Mouse (Mus musculus) erythroblast, embryonic 14.5 days (primary cell): Measurements from ENCODE around the gene Sox2. TPM values are rescaled to one million over a fixed set of nuclear protein-coding genes. Genes with fewer than 3 reads are reported as not detected.

Experiments
- H3K27me3 ChIP-seq: 2 replicates; pipeline ENCODE4 v1.6.1; 2012; ENCODE audit warnings: inconsistent platforms; ENCODE audit not compliant: control insufficient read depth
- H3K36me3 ChIP-seq: 2 replicates; pipeline ENCODE4 v1.6.1; 2012; ENCODE audit warnings: mild to moderate bottlenecking, inconsistent platforms; ENCODE audit not compliant: control insufficient read depth
- H3K4me1 ChIP-seq: 2 replicates; pipeline ENCODE4 v1.6.1; 2012; ENCODE audit warnings: inconsistent platforms; ENCODE audit not compliant: control insufficient read depth
- H3K4me3 ChIP-seq: replicated peaks from 2 replicates; pipeline ENCODE3; 2012; ENCODE audit warnings: moderate library complexity, mild to moderate bottlenecking, inconsistent platforms
- H3K9me3 ChIP-seq: 2 replicates; pipeline ENCODE4 v1.6.1; 2012; ENCODE audit warnings: low read length, inconsistent platforms, mixed read lengths; ENCODE audit not compliant: control insufficient read depth
- GATA1 ChIP-seq: IDR thresholded peaks from 2 replicates; pipeline ENCODE4 v1.6.1; 2012; ENCODE audit warnings: low read length, inconsistent platforms, mixed read lengths
- TAL1 ChIP-seq: IDR thresholded peaks from 3 replicates; pipeline ENCODE4 v1.6.1; 2012; ENCODE audit warnings: low read length, inconsistent platforms, mixed read lengths
- polyA plus RNA-seq: library from polyadenylated mRNA; stranded (reverse); fragments of >175 nt; gene quantifications from 2 replicates; pipeline ENCODE4 v1.2.3, GENCODE M21; 2012

Gene Sox2
- polyA plus RNA-seq, 1 experiment: not detected

- no peaks in the 10 kb centered on the region for H3K4me1 ChIP-seq
- H3K36me3 ChIP-seq: no peaks in the 10 kb centered on the region
- peaks cover 99% of the 10 kb centered on the region for H3K27me3 ChIP-seq
- peaks cover 5% of the 10 kb centered on the region; the same call in 1 of the 2 replicates for H3K9me3 ChIP-seq
- no peak overlapping the region for H3K4me3 ChIP-seq
- TF ChIP-seq TAL1: no peak
Observed at GRCm38 (mm10) chr3:34650621-34651361, 586 bp downstream of the Sox2 start.

GRCm38 (mm10) chr3:34651486-34652170, 1.4 kb downstream of the Sox2 start:
- H3K4me3 ChIP-seq: no peak overlapping the region

GRCm38 (mm10) chr3:34652616-34653015, 2.4 kb downstream of the Sox2 start:
- TF ChIP-seq GATA1 (no peak), TAL1 (no peak)
- H3K4me1 ChIP-seq: no peaks in the 10 kb centered on the region
- H3K36me3 ChIP-seq: no peaks in the 10 kb centered on the region
- H3K27me3 ChIP-seq: peaks cover 100% of the 10 kb centered on the region
- no peak overlapping the region for H3K4me3 ChIP-seq
- peaks cover 5% of the 10 kb centered on the region; the same call in 1 of the 2 replicates for H3K9me3 ChIP-seq

More at GRCm38 (mm10) chr3:34651486-34652170, 1.4 kb downstream of the Sox2 start:
- Histone ChIP-seq H3K27me3 (peaks cover 100% of the 10 kb centered on the region), H3K9me3 (peaks cover 5% of the 10 kb centered on the region; the same call in 1 of the 2 replicates), H3K4me1 (no peaks in the 10 kb centered on the region), H3K36me3 (no peaks in the 10 kb centered on the region)
- TF ChIP-seq TAL1 (no peak), GATA1 (no peak)

- TF ChIP-seq TAL1 (no peak), GATA1 (no peak)
- peaks cover 5% of the 10 kb centered on the region; the same call in 1 of the 2 replicates for H3K9me3 ChIP-seq
- H3K4me1 ChIP-seq: no peaks in the 10 kb centered on the region
- peaks cover 100% of the 10 kb centered on the region for H3K27me3 ChIP-seq
- no peaks in the 10 kb centered on the region for H3K36me3 ChIP-seq
- H3K4me3 ChIP-seq: no peak overlapping the region
Observed at GRCm38 (mm10) chr3:34653235-34653976, 3.2 kb downstream of the Sox2 start.

GRCm38 (mm10) chr3:34653977-34654500, 3.8 kb downstream of the Sox2 start:
- Histone ChIP-seq H3K27me3 (peaks cover 100% of the 10 kb centered on the region), H3K4me3 (no peak overlapping the region), H3K9me3 (peaks cover 5% of the 10 kb centered on the region; the same call in 1 of the 2 replicates), H3K4me1 (no peaks in the 10 kb centered on the region), H3K36me3 (no peaks in the 10 kb centered on the region)
- TF ChIP-seq TAL1 (no peak), GATA1 (no peak)

- no peak for TF ChIP-seq TAL1
- no peak for TF ChIP-seq GATA1
- peaks cover 98% of the 10 kb centered on the region for H3K27me3 ChIP-seq
Observed at GRCm38 (mm10) chr3:34654781-34655180, 4.6 kb downstream of the Sox2 start.

GRCm38 (mm10) chr3:34655311-34656075, 5.3 kb downstream of the Sox2 start:
- no peaks in the 10 kb centered on the region for H3K4me1 ChIP-seq
- H3K27me3 ChIP-seq: peaks cover 98% of the 10 kb centered on the region
- TF ChIP-seq TAL1 (no peak), GATA1 (no peak)
- H3K9me3 ChIP-seq: peaks cover 5% of the 10 kb centered on the region; the same call in 1 of the 2 replicates
- no peak overlapping the region for H3K4me3 ChIP-seq
- H3K36me3 ChIP-seq: no peaks in the 10 kb centered on the region

More at GRCm38 (mm10) chr3:34654781-34655180, 4.6 kb downstream of the Sox2 start:
- peaks cover 5% of the 10 kb centered on the region; the same call in 1 of the 2 replicates for H3K9me3 ChIP-seq
- H3K36me3 ChIP-seq: no peaks in the 10 kb centered on the region
- no peak overlapping the region for H3K4me3 ChIP-seq
- H3K4me1 ChIP-seq: no peaks in the 10 kb centered on the region

GRCm38 (mm10) chr3:34656153-34656552, 5.9 kb downstream of the Sox2 start:
- H3K4me1 ChIP-seq: no peaks in the 10 kb centered on the region
- H3K4me3 ChIP-seq: no peak overlapping the region
- 0 out of 2 replicates have a peak, but pooled peaks cover under 1% of the 10 kb centered on the region for H3K9me3 ChIP-seq
- peaks cover 98% of the 10 kb centered on the region for H3K27me3 ChIP-seq
- H3K36me3 ChIP-seq: no peaks in the 10 kb centered on the region
- TF ChIP-seq TAL1: no peak
- TF ChIP-seq GATA1: no peak
